Mouse (Mus musculus) lung, embryonic 14.5 days (tissue): ENCODE results near the gene Vps8. TPM values are rescaled to one million over a fixed set of nuclear protein-coding genes. Genes with fewer than 3 reads are reported as not detected.

Source experiments
- ATAC-seq: fragments of 200-750 bp; cut with Nextera tagmentation; 2 replicates; pipeline ENCODE4 v1.8.0; 2017; ENCODE audit warnings: mild to moderate bottlenecking, moderate TSS enrichment, moderate library complexity; ENCODE audit not compliant: insufficient read depth
- DNase-seq: peaks from one replicate; pipeline ENCODE4 v3.0.0-alpha.2; 2015
- H3K27ac ChIP-seq: fragments of 300-500 bp; sonication (generic); 2 replicates; pipeline ENCODE4 v1.5.1; 2014; ENCODE audit warnings: low read depth, mild to moderate bottlenecking, moderate library complexity
- H3K27me3 ChIP-seq: fragments of 300-500 bp; sonication (generic); 2 replicates; pipeline ENCODE4 v1.6.1; 2014; ENCODE audit warnings: low read length, control low read depth; ENCODE audit not compliant: insufficient read depth
- H3K36me3 ChIP-seq: fragments of 300-500 bp; sonication (generic); 2 replicates; pipeline ENCODE4 v1.6.1; 2014; ENCODE audit warnings: control low read depth; ENCODE audit not compliant: insufficient read depth
- H3K4me1 ChIP-seq: fragments of 300-500 bp; sonication (generic); 2 replicates; pipeline ENCODE4 v1.6.1; 2014; ENCODE audit warnings: antibody characterized with exemption, control low read depth; ENCODE audit not compliant: insufficient read depth
- H3K4me2 ChIP-seq: fragments of 300-500 bp; sonication (generic); 2 replicates; pipeline ENCODE4 v1.6.1; 2014; ENCODE audit warnings: mild to moderate bottlenecking
- H3K4me3 ChIP-seq: fragments of 300-500 bp; sonication (generic); 2 replicates; pipeline ENCODE4 v1.5.1; 2014; ENCODE audit warnings: low read depth, low read length
- H3K9ac ChIP-seq: fragments of 300-500 bp; sonication (generic); 2 replicates; pipeline ENCODE4 v1.6.1; 2014
- H3K9me3 ChIP-seq: fragments of 300-500 bp; sonication (generic); 2 replicates; pipeline ENCODE4 v1.6.1; 2016; ENCODE audit warnings: low read depth, low read length, control low read depth
- CTCF ChIP-seq: IDR thresholded peaks from 2 replicates; pipeline ENCODE4 v1.5.1; 2016; ENCODE audit warnings: antibody characterized with exemption, low read depth
- WGBS: fragments of 180-500 bp; shearing (Covaris S2); extraction: QIAGEN DNeasy Blood & Tissue Kit; methylation state at CpG from one replicate; pipeline ENCODE4 v1.1.7; 2014; 5-methylcytosine and 5-hydroxymethylcytosine counted together
- polyA plus RNA-seq: library from polyadenylated mRNA; unstranded; fragments of >200 nt; fragmentation: Nextera tagmentation; extraction: Ambion mirVana; gene quantifications from 2 replicates; pipeline ENCODE4 v1.2.1, GENCODE M21; 2014

The Vps8 gene
- polyA plus RNA-seq, 1 experiment from 2014 or later: 19.3 TPM

DNA sequence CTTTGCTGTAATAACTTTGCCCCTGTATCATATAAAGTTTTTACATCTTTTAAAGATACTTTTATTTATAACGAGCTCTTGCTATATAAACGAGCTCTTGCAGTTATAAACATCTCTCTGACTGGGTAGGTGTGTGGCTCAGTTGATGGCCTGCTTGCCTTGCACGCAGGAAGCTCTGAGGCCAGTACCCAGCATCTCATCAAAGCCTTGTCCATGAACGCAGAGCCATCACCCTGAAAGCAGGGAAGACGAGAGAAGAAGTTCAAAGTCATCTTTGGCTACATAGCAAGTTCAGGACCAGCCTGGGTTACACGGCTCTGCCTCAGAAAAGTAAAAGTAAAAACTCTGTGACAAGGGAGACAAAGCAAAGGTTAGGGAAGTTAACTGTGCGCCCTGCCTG, 147.0 kb downstream of the Vps8 start:
- no peak overlapping the region for H3K4me3 ChIP-seq

DNA sequence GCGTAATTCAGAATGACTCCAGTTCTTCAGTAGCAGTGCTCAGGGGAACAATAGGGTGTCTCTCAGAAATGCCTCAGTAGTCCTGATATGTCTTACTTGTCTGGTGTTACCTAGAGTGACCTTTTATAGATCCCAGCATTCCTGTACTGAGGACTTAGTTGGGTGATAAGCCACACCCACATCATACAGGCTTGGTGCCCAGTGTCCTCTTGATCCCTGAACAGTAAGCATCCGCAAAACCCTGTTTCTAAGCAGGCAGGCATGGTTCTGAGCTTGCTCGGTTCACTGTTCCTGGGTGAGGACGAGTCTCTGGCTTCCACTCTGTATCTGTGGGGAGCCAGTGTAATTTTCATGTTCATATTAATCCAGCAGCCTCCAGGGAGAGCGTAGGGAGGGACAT, 147.9 kb downstream of the Vps8 start:
- Histone ChIP-seq H3K9me3 (no peaks in the 10 kb centered on the region), H3K27me3 (no peaks in the 10 kb centered on the region), H3K4me3 (no peak overlapping the region), H3K36me3 (no peaks in the 10 kb centered on the region), H3K4me2 (no peak overlapping the region), H3K9ac (no peak overlapping the region), H3K4me1 (no peaks in the 10 kb centered on the region), H3K27ac (no peak overlapping the region)
- DNase-seq (no peak), ATAC-seq (no peak)
- no peak for TF ChIP-seq CTCF
- 88% methylated on average over 5 of the region's 5 CpGs for WGBS

More for the DNA sequence above, 147.0 kb downstream of the Vps8 start:
- Histone ChIP-seq H3K4me1 (no peaks in the 10 kb centered on the region), H3K9ac (no peak overlapping the region), H3K36me3 (no peaks in the 10 kb centered on the region), H3K27ac (no peak overlapping the region), H3K27me3 (no peaks in the 10 kb centered on the region), H3K4me2 (no peak overlapping the region), H3K9me3 (no peaks in the 10 kb centered on the region)
- no peak for TF ChIP-seq CTCF
- no peak for ATAC-seq
- 58% methylated on average over 7 of the region's 7 CpGs for WGBS
- no peak for DNase-seq

GRCm38 (mm10) chr16:21576000-21576420, 153.1 kb downstream of the Vps8 start:
- ATAC-seq: no peak
- H3K27me3 ChIP-seq: no peaks in the 10 kb centered on the region
- no peaks in the 10 kb centered on the region for H3K9me3 ChIP-seq
- no peak for TF ChIP-seq CTCF
- H3K36me3 ChIP-seq: no peaks in the 10 kb centered on the region
- no peaks in the 10 kb centered on the region for H3K4me1 ChIP-seq
- H3K4me2 ChIP-seq: no peak overlapping the region
- 66% methylated on average over 10 of the region's 10 CpGs for WGBS
- no peak for DNase-seq
- no peak overlapping the region for H3K9ac ChIP-seq
- no peak overlapping the region for H3K27ac ChIP-seq
- H3K4me3 ChIP-seq: no peak overlapping the region

DNA sequence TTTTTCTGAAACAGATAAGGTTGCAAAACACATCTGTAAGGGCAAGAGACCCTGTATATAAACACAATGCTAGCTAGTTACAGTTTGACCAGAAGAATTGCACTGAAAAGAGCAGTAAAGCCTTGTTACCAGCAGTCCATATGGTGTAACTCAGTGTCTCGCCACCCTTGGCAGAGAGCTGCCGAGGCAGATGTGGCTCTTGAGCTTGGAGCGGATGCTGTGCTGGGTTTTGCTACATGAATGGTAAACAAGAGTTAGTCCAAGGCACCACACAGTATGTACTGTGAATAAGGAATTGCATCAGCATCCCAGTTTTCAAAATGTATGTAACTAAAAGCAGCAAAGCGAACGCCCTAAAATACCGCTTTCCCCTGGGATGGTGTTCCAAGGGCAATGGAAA, 166.2 kb downstream of the Vps8 start:
- no peaks in the 10 kb centered on the region for H3K27me3 ChIP-seq
- no peak overlapping the region for H3K4me3 ChIP-seq
- no peak overlapping the region for H3K27ac ChIP-seq
- H3K9ac ChIP-seq: no peak overlapping the region
- no peak overlapping the region for H3K4me2 ChIP-seq
- WGBS: 75% methylated on average over 6 of the region's 6 CpGs
- DNase-seq (peak; percentile 76), ATAC-seq (peak; percentile 78; the same call in 1 of the 2 replicates)
- no peaks in the 10 kb centered on the region for H3K4me1 ChIP-seq
- no peak for TF ChIP-seq CTCF
- H3K36me3 ChIP-seq: no peaks in the 10 kb centered on the region
- H3K9me3 ChIP-seq: no peaks in the 10 kb centered on the region

GRCm38 (mm10) chr16:21590806-21591205, 167.9 kb downstream of the Vps8 start:
- ATAC-seq (peak; percentile 75; the same call in 1 of the 2 replicates), DNase-seq (peak; percentile 70)
- Histone ChIP-seq H3K27me3 (no peaks in the 10 kb centered on the region), H3K4me1 (no peaks in the 10 kb centered on the region), H3K4me2 (no peak overlapping the region), H3K36me3 (no peaks in the 10 kb centered on the region), H3K9ac (no peak overlapping the region), H3K4me3 (no peak overlapping the region), H3K9me3 (no peaks in the 10 kb centered on the region), H3K27ac (no peak overlapping the region)
- WGBS: 25% methylated on average over 5 of the region's 5 CpGs
- no peak for TF ChIP-seq CTCF

GRCm38 (mm10) chr16:21591511-21591910, 168.6 kb downstream of the Vps8 start:
- Histone ChIP-seq H3K36me3 (no peaks in the 10 kb centered on the region), H3K27me3 (no peaks in the 10 kb centered on the region), H3K4me2 (no peak overlapping the region), H3K9ac (no peak overlapping the region), H3K4me3 (no peak overlapping the region), H3K27ac (no peak overlapping the region), H3K9me3 (no peaks in the 10 kb centered on the region), H3K4me1 (no peaks in the 10 kb centered on the region)
- TF ChIP-seq CTCF: no peak
- no peak for ATAC-seq
- WGBS: 61% methylated on average over 2 of the region's 2 CpGs
- DNase-seq: no peak

DNA sequence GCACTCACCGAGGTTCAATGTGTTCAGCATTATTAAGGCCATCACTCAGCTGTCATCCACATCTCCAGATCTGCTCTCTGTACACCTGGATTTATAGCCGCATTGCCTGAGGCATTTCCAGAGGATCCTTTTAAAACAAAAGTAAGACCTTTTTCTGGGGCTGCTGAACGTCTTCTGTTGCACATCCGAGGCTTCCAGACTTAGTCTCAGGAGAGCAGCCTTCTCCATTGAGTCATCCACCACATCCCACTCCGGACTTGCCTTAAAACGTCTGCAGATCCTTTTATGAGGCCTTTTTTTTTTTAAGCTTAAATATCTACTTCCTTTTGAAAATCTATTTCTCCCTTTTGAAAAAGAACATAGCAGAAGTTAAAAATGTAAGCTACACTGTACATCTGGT, 172.6 kb downstream of the Vps8 start:
- no peak for ATAC-seq
- no peaks in the 10 kb centered on the region for H3K9me3 ChIP-seq
- no peak overlapping the region for H3K9ac ChIP-seq
- H3K27ac ChIP-seq: no peak overlapping the region
- no peak overlapping the region for H3K4me3 ChIP-seq
- no peak overlapping the region for H3K4me2 ChIP-seq
- no peaks in the 10 kb centered on the region for H3K36me3 ChIP-seq
- no peak for TF ChIP-seq CTCF
- H3K27me3 ChIP-seq: no peaks in the 10 kb centered on the region
- 73% methylated on average over 6 of the region's 6 CpGs for WGBS
- DNase-seq: no peak
- H3K4me1 ChIP-seq: no peaks in the 10 kb centered on the region

- TF ChIP-seq CTCF: no peak
- H3K27ac ChIP-seq: no peak overlapping the region
- WGBS: 86% methylated on average over 6 of the region's 6 CpGs
- no peak for ATAC-seq
- DNase-seq: no peak
- no peaks in the 10 kb centered on the region for H3K36me3 ChIP-seq
- H3K4me3 ChIP-seq: no peak overlapping the region
- H3K4me1 ChIP-seq: peaks cover 12% of the 10 kb centered on the region
- H3K9ac ChIP-seq: no peak overlapping the region
- no peak overlapping the region for H3K4me2 ChIP-seq
- no peaks in the 10 kb centered on the region for H3K27me3 ChIP-seq
- H3K9me3 ChIP-seq: no peaks in the 10 kb centered on the region
These were observed 181.4 kb downstream of the Vps8 start for GRCm38 (mm10) chr16:21604354-21604753.
